Mouse (Mus musculus) kidney, postnatal 0 days (tissue): ENCODE measurements around the gene Crybb1. TPM values are rescaled to one million over a fixed set of nuclear protein-coding genes. Genes with fewer than 3 reads are reported as not detected.
A peak's percentile ranks its signal among the peaks of the same experiment; 100 is the strongest.

ENCODE experiments used
- ATAC-seq: fragments of 200-750 bp; cut with Nextera tagmentation; replicated peaks from 2 replicates; pipeline ENCODE4 v1.8.0; 2017; ENCODE audit warnings: low read depth, moderate number of reproducible peaks, moderate TSS enrichment, moderate library complexity; ENCODE audit not compliant: low FRiP score
- DNase-seq: peaks from one replicate; pipeline ENCODE4 v3.0.0-alpha.2; 2016; ENCODE audit warnings: low spot score
- H3K27ac ChIP-seq: fragments of 300-500 bp; sonication (generic); 2 replicates; pipeline ENCODE4 v1.5.1; 2014; ENCODE audit warnings: mild to moderate bottlenecking
- H3K27me3 ChIP-seq: fragments of 300-500 bp; sonication (generic); 2 replicates; pipeline ENCODE4 v1.6.1; 2014; ENCODE audit warnings: low read length, mixed read lengths; ENCODE audit not compliant: insufficient read depth
- H3K36me3 ChIP-seq: fragments of 300-500 bp; sonication (generic); 2 replicates; pipeline ENCODE4 v1.6.1; 2014; ENCODE audit warnings: low read length, mixed read lengths; ENCODE audit not compliant: insufficient read depth
- H3K4me1 ChIP-seq: fragments of 300-500 bp; sonication (generic); replicated peaks from 2 replicates; pipeline ENCODE4 v1.6.1; 2014; ENCODE audit warnings: antibody characterized with exemption, low read length, mixed read lengths; ENCODE audit not compliant: insufficient read depth
- H3K4me2 ChIP-seq: fragments of 300-500 bp; sonication (generic); 2 replicates; pipeline ENCODE4 v1.6.1; 2014; ENCODE audit warnings: mild to moderate bottlenecking, low read length, moderate library complexity, mixed read lengths
- H3K4me3 ChIP-seq: fragments of 300-500 bp; sonication (generic); replicated peaks from 2 replicates; pipeline ENCODE4 v1.5.1; 2014; ENCODE audit warnings: low read depth, low read length
- H3K9ac ChIP-seq: fragments of 300-500 bp; sonication (generic); 2 replicates; pipeline ENCODE4 v1.6.1; 2014; ENCODE audit warnings: low read depth, low read length
- H3K9me3 ChIP-seq: fragments of 300-500 bp; sonication (generic); replicated peaks from 2 replicates; pipeline ENCODE4 v1.6.1; 2016; ENCODE audit warnings: low read length, inconsistent platforms, mixed read lengths
- CTCF ChIP-seq: IDR thresholded peaks from 2 replicates; pipeline ENCODE4 v1.5.1; 2016; ENCODE audit warnings: antibody characterized with exemption, low read depth, mild to moderate bottlenecking, moderate library complexity
- WGBS: fragments of 180-500 bp; shearing (Covaris S2); extraction: QIAGEN DNeasy Blood & Tissue Kit; methylation state at CpG from one replicate; pipeline ENCODE4 v1.1.7; 2014; 5-methylcytosine and 5-hydroxymethylcytosine counted together
- polyA plus RNA-seq: library from polyadenylated mRNA; unstranded; fragments of >200 nt; fragmentation: Nextera tagmentation; extraction: Ambion mirVana; gene quantifications from 2 replicates; pipeline ENCODE4 v1.2.1, GENCODE M21; 2015

Gene Crybb1
- polyA plus RNA-seq, 1 experiment from 2014 or later, result 3.4 TPM

GRCm38 (mm10) chr5:112213331-112214240 is 42.0 kb upstream of the Crybb1 start:
- ATAC-seq, result no peak
- no peak overlapping the region for H3K27ac ChIP-seq

DNA sequence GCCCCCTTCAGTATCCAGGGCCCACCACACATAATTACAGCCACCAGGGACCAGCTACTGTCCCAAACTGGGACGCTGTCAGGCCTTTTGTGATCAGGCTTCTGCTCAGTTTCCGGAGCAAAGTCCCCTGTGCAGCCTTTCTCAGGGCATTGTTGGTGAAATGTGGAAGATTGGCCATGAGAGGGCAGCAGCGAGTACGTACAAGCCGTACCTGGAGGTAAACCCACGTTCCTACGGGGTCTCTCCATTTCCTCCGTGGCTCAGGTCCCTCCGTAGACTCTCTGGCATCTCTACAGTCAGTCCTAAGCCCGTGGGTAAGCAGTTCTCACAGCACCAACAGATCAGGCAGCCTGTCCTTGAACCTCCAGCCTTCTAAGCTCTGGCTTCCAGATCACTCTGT is 41.2 kb upstream of the Crybb1 start:
- H3K27me3 ChIP-seq, result no peaks in the 10 kb centered on the region
- 0 out of 2 replicates have a peak, but pooled peaks have one; percentile 19 for ATAC-seq
- H3K9me3 ChIP-seq, result no peaks in the 10 kb centered on the region
- WGBS, result 4% methylated on average over 10 of the region's 10 CpGs
- H3K4me2 ChIP-seq, result no peak overlapping the region
- no peak overlapping the region for H3K9ac ChIP-seq
- H3K4me1 ChIP-seq, result peaks cover 6% of the 10 kb centered on the region; the same call in 1 of the 2 replicates
- TF ChIP-seq CTCF, result peak; percentile 82
- no peaks in the 10 kb centered on the region for H3K36me3 ChIP-seq
- peak; percentile 78 for DNase-seq
- no peak overlapping the region for H3K4me3 ChIP-seq
- no peak overlapping the region for H3K27ac ChIP-seq

More at GRCm38 (mm10) chr5:112213331-112214240, 42.0 kb upstream of the Crybb1 start:
- H3K4me3 ChIP-seq, result no peak overlapping the region
- DNase-seq, result no peak
- no peaks in the 10 kb centered on the region for H3K9me3 ChIP-seq
- TF ChIP-seq CTCF, result no peak
- no peaks in the 10 kb centered on the region for H3K27me3 ChIP-seq
- H3K4me1 ChIP-seq, result peaks cover 6% of the 10 kb centered on the region; the same call in 1 of the 2 replicates
- H3K9ac ChIP-seq, result no peak overlapping the region
- 45% methylated on average over 19 of the region's 19 CpGs for WGBS
- no peak overlapping the region for H3K4me2 ChIP-seq
- H3K36me3 ChIP-seq, result no peaks in the 10 kb centered on the region

GRCm38 (mm10) chr5:112215291-112215751 is 40.3 kb upstream of the Crybb1 start:
- Histone ChIP-seq H3K4me2 (peak overlapping the region; percentile 21; the same call in 1 of the 2 replicates), H3K9ac (no peak overlapping the region), H3K4me3 (no peak overlapping the region), H3K9me3 (no peaks in the 10 kb centered on the region), H3K4me1 (peaks cover 6% of the 10 kb centered on the region; the same call in 1 of the 2 replicates), H3K27me3 (no peaks in the 10 kb centered on the region), H3K27ac (0 out of 2 replicates have a peak overlapping the region, but pooled peaks have one; percentile 55), H3K36me3 (no peaks in the 10 kb centered on the region)
- 31% methylated on average over 12 of the region's 12 CpGs for WGBS
- no peak for TF ChIP-seq CTCF
- DNase-seq, result no peak
- no peak for ATAC-seq

GRCm38 (mm10) chr5:112215801-112216251 is 39.8 kb upstream of the Crybb1 start:
- peaks cover 6% of the 10 kb centered on the region; the same call in 1 of the 2 replicates for H3K4me1 ChIP-seq
- no peaks in the 10 kb centered on the region for H3K9me3 ChIP-seq
- ATAC-seq (no peak), DNase-seq (peak; percentile 74)
- H3K4me2 ChIP-seq, result peak overlapping the region; percentile 21; the same call in 1 of the 2 replicates
- no peak overlapping the region for H3K4me3 ChIP-seq
- H3K36me3 ChIP-seq, result no peaks in the 10 kb centered on the region
- WGBS, result 39% methylated on average over 9 of the region's 9 CpGs
- H3K27me3 ChIP-seq, result no peaks in the 10 kb centered on the region
- no peak for TF ChIP-seq CTCF
- 0 out of 2 replicates have a peak overlapping the region, but pooled peaks have one; percentile 55 for H3K27ac ChIP-seq
- no peak overlapping the region for H3K9ac ChIP-seq

DNA sequence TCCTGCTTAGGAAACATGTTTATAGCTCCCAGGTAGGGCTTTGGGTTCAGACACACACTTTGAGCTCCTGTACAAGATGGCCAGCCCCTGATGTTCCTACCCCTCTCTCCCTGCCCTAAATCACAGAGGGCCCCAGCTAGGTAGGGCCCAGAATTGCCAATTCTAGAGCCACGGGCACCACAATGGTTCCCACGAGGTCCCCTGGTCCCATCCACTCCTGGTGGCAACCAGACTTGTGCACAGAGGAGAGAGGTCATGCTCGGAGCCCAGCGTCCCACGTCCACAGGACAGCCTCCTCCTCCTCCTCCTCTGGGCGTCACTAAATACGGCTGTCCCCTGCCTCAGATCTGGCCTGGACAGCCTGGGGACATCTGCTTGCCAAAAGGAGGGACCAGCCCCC is 39.3 kb upstream of the Crybb1 start:
- H3K4me1 ChIP-seq, result peaks cover 6% of the 10 kb centered on the region; the same call in 1 of the 2 replicates
- TF ChIP-seq CTCF, result no peak
- no peaks in the 10 kb centered on the region for H3K9me3 ChIP-seq
- no peak overlapping the region for H3K4me3 ChIP-seq
- no peaks in the 10 kb centered on the region for H3K27me3 ChIP-seq
- H3K36me3 ChIP-seq, result no peaks in the 10 kb centered on the region
- ATAC-seq (no peak), DNase-seq (no peak)
- no peak overlapping the region for H3K9ac ChIP-seq
- WGBS, result 77% methylated on average over 7 of the region's 7 CpGs
- no peak overlapping the region for H3K27ac ChIP-seq
- H3K4me2 ChIP-seq, result no peak overlapping the region

DNA sequence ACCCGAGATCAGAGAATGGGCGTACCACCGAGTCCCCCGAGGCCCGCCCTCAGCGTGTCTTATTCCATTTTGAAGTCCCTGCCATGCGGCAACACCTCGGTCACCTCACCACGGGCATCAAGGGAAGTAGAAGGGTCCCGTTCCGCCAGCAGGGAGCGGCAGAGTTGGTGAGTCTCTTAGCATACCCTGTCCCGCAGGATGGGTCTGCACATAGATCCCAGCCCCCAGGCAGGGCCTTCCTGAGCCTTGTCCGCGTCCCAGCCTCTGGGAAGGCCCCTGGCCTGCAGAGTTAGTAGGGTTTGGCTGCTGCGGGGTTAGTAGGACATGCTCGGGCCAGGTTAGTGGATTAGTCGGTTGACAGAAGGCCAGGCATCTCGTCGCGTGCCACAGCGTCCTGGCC is 38.6 kb upstream of the Crybb1 start:
- 65% methylated on average over 22 of the region's 22 CpGs for WGBS
- Histone ChIP-seq H3K4me3 (no peak overlapping the region), H3K27me3 (no peaks in the 10 kb centered on the region), H3K36me3 (no peaks in the 10 kb centered on the region), H3K27ac (no peak overlapping the region), H3K4me2 (no peak overlapping the region), H3K4me1 (peaks cover 6% of the 10 kb centered on the region; the same call in 1 of the 2 replicates), H3K9ac (no peak overlapping the region), H3K9me3 (no peaks in the 10 kb centered on the region)
- TF ChIP-seq CTCF, result peak; percentile 21; the same call in 1 of the 2 replicates
- ATAC-seq (no peak), DNase-seq (no peak)
